Mouse (Mus musculus) heart, postnatal 0 days (tissue): Measurements from ENCODE around the gene Acnat1.

Experiments
- CTCF ChIP-seq: IDR thresholded peaks from 2 replicates; pipeline ENCODE4 v1.5.1; 2016; ENCODE audit warnings: antibody characterized with exemption, control low read depth, low read depth
- EP300 ChIP-seq: IDR thresholded peaks from 2 replicates; pipeline ENCODE4 v1.6.1; 2016; ENCODE audit warnings: antibody characterized with exemption, low read depth

DNA sequence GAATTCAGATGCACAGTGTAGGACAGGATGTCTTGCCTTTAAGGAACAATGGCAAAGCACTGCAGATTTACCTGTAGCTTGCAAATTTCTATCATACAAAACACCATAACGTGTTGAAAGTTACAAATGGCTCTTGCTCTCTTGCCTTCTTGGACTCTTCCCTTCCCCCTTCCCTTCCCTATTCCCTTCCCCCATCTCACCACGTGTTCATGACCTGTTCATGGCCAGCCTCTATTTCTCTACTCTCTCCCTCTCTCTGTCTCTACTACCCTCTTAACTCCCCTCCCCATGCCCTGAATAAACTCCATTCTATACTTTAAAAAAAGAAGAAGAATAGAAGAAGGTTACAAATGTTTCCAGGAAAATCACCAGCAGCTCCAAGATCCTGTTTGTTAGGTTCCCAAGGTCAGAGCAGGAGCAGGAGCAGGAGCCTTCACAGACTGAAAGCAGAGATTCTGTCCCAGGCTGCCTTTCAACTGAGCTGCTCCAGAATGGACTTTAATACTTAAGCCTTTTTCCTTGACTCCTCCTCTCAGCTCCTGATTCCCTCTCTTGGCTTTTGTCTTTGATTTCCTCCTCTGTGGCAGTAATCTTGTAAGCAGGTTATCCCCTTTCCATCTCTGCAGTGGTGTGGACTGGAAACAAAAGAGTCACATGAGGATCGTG is at the start of gene Acnat1:
- TF ChIP-seq CTCF (no peak), EP300 (no peak)
